Mouse (Mus musculus): ENCODE measurements around the gene Alox8.

GRCm38 (mm10) chr11:69148451-69148960 is 49.1 kb downstream of the Alox8 start:
- TF ChIP-seq CHD2 (IDR thresholded peaks at IDR 0.05; ENCODE audit: low read length) (no peak), PAX5 (IDR thresholded peaks at IDR 0.05; ENCODE audit: low read length) (no peak), SMC3 (IDR thresholded peaks at IDR 0.05; ENCODE audit: low read depth, low read length) (no peak), POLR2A (IDR thresholded peaks at IDR 0.05; ENCODE audit: low read depth, low read length) (no peak), E2F4 (IDR thresholded peaks at IDR 0.05; ENCODE audit: insufficient replicate concordance, low read depth, low read length) (no peak)

Measured in CH12.LX (cell line).